Mouse (Mus musculus) ovary, postnatal 10 days (tissue): Measurements from ENCODE around the gene Bax.

ENCODE experiments used
- DNase-seq: peaks from one replicate; pipeline ENCODE4 v3.0.0; 2022; ENCODE audit warnings: low spot score

Bax gene

DNA sequence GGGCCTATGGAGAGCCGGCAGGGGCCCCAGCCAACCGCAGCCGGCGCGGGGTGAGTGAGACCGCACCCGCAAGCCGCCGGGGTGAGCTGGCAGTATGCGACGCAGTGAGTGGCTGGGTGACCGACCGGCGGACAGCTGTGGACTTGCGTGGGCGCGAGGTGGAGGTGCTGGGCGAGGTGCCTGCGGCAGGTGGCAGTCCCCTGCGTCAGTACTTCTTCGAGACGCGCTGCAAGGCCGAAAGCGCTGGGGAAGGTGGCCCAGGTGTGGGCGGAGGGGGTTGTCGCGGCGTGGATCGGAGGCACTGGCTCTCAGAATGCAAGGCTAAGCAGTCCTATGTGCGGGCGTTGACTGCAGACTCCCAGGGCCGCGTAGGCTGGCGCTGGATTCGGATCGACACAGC lies 51.1 kb downstream of the Bax start:
- no peak for DNase-seq

DNA sequence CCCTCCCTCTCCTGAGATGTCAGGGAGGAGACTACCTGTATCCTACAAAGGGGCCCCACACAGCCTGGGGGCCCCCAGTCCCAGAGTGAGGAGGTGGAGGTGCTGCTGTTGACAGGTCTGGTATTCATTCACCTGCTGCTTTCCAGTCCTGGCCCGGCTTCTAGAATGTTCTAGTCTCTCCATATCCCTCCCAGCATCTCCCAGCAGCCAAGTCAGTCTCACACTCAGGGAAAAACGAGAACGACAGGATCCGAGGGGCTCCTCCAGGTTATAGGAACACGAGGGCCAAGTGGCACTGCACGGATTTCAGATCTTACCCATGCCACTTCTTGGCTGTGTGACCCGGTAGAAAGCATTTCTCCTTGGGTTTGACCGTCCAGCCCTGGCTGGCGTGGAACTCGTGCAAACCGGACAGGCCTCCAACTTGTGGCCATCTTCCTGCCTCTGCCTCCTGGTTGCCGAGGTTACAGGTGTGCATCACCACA lies 51.9 kb downstream of the Bax start:
- no peak for DNase-seq

DNA sequence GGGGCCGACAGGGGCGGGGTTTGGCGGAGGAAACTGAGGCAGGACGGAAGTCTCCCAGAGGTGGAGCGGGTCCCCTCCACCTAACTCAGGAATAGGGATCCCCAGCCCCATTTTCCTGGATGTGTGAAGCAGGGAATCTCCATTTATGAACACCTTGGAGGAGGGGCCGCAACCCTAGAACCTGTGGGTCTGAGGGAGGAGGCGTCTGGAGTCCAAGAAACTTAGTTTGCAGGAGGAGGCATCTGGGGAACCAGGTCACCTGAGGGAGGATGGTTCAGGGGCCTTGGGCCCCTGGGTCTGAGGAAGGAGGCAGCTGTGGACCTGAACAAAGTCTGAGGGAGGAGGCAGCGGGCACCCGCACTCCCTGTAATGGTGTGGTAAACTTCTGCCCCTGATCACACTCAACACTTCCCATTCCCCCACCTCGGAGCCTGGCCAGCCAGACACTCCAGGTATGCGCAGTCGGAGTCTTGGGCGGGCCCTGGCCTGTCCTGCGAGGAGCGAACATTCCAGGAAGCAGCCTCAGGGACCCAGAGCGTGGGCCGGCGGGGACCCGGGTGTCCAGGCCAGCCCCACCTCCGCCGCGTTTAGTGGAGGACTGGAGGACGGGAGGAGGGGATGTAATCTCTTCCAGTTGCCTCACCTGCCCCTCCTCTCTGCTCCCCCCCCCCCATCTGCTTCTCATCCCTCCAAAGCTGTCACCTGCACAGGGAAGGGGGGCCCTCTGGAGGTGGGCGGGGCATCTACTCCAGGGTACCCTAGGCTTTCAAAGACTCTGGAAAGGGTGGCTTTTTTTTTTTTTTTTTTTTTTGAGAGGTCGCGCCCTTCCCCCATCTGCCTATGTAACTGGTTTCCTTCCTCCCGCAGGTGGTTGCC lies 52.6 kb downstream of the Bax start:
- no peak for DNase-seq

DNA sequence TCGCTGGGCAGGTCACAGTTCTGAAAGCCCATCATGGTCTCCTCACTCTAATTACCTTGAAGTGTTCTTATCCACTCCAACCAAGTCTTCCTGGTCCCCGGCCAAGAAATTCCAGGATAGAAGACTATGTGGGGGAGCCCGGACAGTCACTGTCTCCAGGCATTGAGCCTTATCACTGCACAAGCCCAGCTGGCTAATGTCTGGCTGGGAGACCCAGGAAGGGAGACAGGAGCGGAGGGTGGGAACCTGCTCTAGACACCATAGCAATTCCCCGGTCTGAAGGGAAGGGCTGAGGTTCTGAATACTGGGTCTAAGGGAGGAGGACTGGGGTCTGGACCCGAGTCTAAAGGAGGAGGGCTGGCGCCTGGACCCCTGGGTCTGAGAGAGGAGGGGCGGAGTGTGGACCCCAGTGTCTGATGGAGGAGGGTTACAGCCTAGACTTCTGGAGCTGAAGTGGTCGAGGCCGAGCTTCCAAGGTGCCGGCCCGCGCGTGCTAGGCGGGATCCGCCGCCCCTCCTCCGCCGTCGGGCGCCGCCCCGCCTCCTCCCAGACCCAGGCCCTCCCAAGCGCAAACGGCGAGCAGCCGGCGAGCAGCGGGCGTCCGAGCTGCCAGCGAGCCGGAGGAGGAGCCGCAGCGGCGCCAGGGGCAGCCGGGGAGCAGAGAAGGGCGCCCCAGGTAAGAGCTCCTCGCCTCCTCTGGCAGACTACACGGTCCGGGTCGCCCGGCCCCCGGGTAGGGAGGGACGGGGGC lies 53.4 kb downstream of the Bax start, which contains the start of gene Ntf5:
Ntf5 (plus strand) TSS at position 583 of the 751 bp plus-strand sequence.
- no peak for DNase-seq

DNA sequence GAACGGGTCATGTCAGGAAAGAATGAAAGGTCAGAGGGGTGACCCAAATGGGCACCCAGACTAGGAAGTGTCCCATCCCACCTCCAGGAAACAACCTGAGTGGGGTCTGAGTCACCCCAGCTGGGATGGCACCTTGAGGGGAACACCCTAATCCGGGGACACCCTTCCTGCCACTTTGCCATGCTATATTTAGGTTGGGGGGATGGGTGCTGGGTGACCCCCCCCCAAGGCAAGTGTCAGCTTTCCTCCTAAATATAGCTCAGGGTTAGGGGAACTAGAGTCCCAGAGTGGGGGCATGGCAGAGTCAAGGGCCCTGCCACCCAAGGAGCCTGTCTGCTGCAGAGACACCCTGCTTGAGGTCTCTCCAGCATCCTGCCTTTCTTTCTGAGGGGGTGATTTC lies 54.3 kb downstream of the Bax start:
- DNase-seq: no peak
